Mouse (Mus musculus) right cerebral cortex, postnatal 25 days (tissue): ENCODE data around the gene Stub1.
"Not testable (repeated sequence)": the region's sequence is repeated elsewhere in the genome, so short reads cannot be mapped to it uniquely, and the experiment has no call there.

ENCODE experiments used
- DNase-seq: peaks from one replicate; pipeline ENCODE4 v3.0.0; 2022

The Stub1 gene

GRCm38 (mm10) chr17:25833291-25833663 lies at the start of gene Stub1:
Stub1 (minus strand) TSS chr17:25833404.
- no peak for DNase-seq

DNA sequence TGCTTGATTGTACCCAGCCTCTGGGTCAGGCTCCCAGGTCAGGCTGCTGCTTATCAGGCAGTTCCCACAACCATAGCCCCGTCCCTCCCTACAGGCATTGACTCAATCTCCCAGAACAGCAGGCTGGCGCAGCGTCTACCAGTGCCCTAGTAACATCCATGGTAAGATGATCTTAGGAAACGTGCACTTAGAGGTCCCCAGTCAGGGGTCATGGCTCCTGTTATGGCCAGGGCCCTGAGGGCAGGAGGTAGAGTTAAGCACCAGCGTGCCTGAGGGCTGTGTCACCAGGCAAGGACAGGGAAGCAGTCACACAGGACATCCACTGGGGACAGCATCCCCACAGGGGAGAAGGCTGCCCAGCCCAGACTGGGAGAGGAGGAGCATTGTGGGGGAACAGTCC lies 49.1 kb upstream of the Stub1 start:
- no peak for DNase-seq

GRCm38 (mm10) chr17:25881691-25882090 lies 48.5 kb upstream of the Stub1 start:
- DNase-seq, result no peak

GRCm38 (mm10) chr17:25880913-25881641 lies 47.9 kb upstream of the Stub1 start:
- no peak for DNase-seq

DNA sequence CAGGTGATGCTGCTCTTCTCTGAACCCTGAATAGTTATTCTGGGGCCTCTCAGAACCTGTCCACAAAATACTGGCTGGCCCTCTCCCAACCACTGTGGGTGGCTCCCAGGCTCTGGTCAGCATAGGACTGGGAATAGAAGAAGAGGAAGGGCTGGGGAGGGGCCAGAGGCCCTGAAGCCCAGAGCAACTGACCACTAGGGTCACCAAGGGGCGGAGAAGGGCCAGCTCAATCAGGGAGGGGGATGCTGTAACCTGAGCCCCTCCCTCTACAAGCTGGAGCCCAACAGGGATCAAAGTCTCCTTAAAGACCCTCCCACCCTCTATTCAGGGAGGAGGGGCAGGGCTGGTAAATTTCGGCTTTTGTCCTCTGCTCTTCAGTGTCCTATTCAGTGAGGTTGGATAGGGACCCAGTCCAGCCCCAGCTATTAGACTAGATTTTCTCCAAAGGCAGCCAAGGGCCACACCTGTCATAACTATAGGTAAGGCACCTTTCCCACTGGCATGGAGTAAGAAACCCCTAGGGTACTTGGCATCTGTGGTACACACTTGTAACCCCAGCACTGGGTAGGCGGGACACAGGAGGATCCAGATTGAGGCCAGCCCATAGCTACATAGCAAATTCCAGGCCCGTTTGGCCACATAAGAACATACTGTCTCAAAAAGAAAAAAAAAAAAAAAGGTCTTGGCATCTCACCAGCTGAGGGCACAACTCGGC lies 47.1 kb upstream of the Stub1 start, which contains the start of gene Wfikkn1:
Gene Wfikkn1 (minus strand): TSS at position 663 of the 715 bp plus-strand sequence.
- no peak for DNase-seq

- DNase-seq, result no peak
Observed at GRCm38 (mm10) chr17:25879750-25880149, 46.5 kb upstream of the Stub1 start.

- DNase-seq, result no peak
Observed at GRCm38 (mm10) chr17:25879261-25879660, 46.1 kb upstream of the Stub1 start.

DNA sequence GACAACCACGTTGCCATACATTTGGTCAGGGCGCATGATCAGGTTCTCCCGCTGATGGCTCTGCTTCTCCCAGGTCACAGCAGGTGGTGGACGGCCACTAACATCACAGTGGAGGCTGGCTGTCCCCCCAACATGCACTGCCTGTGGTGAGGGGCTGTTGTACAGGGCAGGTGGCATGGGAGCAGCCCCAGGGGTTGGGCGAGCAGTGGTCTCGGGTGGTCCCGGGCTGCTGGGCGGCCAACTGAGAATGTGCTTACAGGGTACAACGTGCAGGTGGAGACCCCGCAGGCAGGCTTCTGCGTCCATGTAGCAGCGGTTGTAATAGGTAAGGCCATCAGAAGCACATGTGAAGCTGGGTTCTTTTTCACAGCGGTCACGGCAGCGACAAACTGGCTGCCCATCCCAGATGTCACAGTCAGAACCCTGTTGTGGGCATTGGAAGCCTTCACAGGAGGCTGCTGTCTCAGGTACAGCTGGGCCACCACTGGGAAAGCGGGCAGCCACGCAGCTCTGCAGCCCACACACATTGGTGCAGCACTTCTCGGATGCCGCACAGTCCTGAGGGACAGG lies 45.5 kb upstream of the Stub1 start:
- DNase-seq, result no peak

GRCm38 (mm10) chr17:25877741-25878610 lies 44.8 kb upstream of the Stub1 start:
- DNase-seq, result no peak

DNA sequence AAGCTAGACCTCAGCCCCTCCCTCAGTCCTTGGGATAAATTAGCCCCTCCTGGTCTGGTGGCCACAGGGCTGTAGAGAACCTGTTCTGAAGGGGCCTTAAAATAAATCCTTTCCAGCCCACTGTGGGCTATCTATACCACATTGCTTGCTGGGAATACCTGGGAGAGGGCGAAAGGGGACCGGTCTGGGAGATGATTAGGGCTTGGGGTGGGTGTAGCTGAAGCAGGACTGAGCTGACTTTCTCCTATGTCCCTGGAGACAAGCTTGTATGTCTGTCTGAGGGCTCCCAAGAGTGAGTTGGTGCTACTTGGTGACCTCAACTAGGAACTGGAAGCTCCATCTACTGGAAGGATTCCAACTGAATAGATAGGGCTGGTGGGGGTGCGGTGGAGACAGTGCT lies 43.8 kb upstream of the Stub1 start:
- no peak for DNase-seq

DNA sequence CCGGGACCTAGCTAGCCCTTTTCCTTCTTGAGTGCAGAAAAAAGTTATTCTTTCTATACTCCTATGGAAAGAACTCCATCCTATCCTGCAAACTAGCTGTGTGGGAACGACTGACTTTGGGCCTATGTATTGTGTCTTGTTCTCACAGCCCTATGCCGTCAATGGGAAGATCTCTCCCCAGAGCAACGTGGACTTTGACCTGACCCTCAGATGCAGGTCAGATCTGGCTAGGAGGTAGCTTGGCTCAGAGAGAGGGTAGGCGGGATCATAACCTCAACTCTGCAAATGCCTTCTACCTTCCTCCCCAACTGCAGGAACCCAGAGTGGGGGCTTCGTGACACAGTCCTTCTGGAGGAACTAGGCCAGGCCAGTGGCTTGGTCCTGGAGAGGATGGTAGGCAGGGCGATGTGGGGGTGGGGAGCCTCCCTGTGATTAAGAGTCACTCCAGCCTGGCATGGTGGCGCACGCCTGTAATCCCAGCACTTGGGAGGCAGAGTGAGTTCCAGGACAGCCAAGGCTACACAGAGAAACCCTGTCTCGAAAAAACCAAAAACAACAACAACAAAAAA lies 43.2 kb upstream of the Stub1 start:
- no peak for DNase-seq

DNA sequence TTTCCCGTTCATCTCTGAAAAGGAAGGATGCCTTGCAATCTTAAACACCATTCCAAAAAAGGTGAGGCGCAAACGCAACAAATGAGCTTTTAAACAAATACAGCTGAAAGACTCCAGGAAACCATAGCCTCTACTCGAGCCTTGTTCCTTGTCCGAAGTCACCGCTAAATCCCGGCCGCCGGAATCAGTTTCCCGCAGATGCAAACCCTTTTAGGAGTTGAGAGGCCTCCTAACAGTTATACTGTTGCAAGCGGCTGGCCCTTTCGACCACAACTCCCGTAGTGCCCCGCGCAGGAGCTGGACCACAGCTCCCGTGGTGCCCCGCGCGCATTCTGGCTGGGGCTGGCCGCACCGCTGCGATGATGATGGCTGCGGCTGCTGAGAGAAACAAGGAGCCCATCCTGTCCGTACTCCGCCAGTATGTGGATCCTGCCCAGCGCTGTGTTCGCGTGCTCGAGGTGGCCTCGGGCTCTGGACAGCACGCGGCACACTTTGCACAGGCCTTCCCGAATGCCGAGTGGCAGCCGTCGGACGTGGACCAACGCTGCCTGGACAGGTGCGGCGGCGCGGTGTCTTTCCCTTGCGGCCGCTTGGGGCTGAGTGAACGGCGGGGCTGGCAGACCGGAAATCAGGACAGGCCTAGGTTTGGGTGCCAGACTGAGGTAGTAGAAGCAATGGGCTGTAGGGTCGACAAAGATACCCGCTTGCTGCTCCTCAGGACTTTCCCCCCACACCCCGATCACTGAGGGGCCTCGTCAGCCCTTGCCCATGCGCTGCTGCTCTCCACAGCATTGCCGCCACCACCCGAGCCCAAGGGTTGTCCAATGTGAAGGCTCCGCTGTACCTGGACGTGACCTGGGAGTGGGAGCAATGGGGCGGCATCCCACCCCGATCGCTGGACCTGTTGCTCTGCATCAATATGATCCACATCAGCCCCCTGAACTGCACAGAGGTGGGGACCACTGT lies 42.2 kb upstream of the Stub1 start:
- DNase-seq, result peak; percentile 91

DNA sequence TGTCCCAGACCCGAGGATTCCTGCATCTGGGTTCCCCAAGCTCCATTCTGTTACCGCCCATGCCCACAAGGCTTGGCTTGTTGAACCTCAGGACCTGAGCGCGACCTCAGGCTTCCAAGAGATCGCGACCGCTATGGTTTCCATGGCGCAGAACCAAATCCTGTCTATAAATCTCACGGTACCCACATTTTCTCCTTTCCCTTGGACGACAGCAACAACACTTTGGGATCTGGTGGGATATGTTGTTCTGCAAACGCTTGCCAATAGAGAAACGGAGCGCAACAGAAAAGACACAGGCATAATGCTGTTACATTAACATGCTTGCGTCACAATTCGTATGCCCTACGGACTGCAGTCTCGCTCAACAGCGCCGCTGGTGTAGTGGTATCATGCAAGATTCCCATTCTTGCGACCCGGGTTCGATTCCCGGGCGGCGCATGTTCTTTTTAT lies 41.5 kb upstream of the Stub1 start, which contains the start of gene Mettl26:
Gene Mettl26 (plus strand): TSS at position 354 of the 450 bp plus-strand sequence.
- peak; percentile 93 for DNase-seq

GRCm38 (mm10) chr17:25874148-25874720 lies 41.0 kb upstream of the Stub1 start:
- DNase-seq, result no peak

DNA sequence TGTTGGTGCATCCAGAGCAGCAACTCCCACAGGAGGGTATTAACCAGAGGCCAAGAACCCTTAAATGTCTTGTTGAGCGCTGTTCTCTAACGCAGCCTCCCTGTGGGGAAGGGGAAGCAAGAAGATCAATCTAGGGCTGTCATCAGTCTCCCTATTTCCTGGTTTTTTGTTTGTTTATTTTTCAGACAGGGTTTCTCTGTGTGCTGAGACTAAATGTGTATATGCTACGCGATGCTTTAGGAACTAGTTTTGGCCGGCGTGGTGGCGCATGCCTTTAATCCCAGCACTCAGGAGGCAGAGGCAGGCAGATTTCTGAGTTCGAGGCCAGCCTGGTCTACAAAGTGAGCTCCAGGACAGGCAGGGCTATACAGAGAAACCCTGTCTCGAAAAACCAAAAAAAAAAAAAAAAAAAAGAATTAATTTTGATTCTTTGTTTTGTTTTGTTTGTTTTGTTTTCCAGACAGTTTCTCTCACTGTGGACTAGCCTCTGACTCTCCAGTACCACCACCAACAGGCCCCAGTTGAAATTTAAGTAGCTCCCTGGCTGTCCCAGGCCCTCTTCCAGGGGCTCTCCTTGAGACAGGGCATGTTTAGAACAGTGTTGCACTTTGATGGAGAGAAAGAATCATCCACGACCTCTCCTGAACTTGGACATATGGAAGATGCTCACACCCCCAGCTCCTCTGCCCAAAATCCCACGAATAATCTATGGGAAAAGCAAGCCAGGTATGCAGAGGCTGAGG lies 40.4 kb upstream of the Stub1 start:
- DNase-seq, result no peak

DNA sequence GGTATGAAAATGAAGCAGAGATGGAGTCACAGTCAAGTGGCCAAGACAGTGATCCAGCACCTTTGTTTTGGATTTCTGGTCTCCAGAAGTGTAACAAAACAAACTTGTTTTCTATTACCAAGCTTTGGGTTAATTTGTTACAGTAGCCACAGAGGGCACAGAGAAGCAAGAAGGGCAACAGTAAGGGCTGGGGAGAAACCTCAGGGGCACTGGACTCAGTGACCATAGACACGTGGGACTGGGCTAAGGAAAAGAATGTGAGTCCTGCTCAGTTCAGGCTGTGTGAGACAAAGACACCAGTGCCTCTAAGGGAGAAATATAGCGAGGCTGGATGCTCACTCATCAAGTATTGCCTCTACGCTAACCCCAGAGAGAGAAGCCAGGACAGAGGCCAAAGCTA lies 39.5 kb upstream of the Stub1 start:
- DNase-seq, result no peak

DNA sequence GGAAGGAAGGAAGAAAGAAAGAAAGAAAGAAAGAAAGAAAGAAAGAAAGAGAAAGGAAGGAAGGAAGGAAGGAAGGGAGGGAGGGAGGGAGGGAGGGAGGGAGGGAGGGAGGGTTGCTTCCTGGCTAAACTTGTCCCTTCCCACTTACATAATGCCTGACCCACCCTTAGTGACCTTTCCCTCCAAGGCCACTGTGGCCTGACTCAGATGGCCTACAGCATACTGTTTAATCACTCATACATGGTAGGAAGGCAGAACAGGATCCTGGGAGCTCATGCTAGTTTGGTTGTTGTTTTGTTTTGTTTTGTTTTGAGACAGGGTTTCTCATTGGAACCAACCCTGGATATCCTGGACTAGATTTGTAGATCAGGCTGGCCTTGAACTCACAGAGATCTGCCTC lies 38.4 kb upstream of the Stub1 start:
- DNase-seq, result not testable (repeated sequence)

DNA sequence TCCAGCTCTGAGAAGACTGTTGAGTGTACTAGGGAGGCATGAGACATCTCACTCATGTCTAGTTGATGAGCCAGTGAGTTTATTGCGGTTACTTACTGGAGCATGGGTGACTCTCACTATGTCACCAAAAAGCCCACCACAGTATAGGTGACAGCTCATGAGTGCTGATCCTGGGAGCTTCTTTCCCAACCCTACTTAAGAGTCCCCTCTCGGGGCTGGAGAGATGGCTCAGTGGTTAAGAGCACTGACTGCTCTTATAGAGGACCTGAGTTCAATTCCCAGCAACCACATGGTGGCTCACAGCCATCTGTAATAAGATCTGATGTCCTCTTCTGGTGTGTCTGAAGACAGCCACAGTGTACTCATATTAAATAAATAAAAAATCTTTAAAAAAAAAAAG lies 36.8 kb upstream of the Stub1 start:
- no peak for DNase-seq

- no peak for DNase-seq
Observed at GRCm38 (mm10) chr17:25869498-25869897, 36.3 kb upstream of the Stub1 start.

GRCm38 (mm10) chr17:25868601-25869191 lies 35.5 kb upstream of the Stub1 start, which contains the start of gene Mcrip2:
Mcrip2 (minus strand) TSS chr17:25868764.
- peak; percentile 83 for DNase-seq
